Mouse (Mus musculus) kidney, postnatal 0 days (tissue): ENCODE measurements around the gene Vars. TPM values are rescaled to one million over a fixed set of nuclear protein-coding genes. Genes with fewer than 3 reads are reported as not detected.
"Not testable (repeated sequence)": the region's sequence is repeated elsewhere in the genome, so short reads cannot be mapped to it uniquely, and the experiment has no call there.

Experiments used
- ATAC-seq: fragments of 200-750 bp; cut with Nextera tagmentation; replicated peaks from 2 replicates; pipeline ENCODE4 v1.8.0; 2017; ENCODE audit warnings: low read depth, moderate number of reproducible peaks, moderate TSS enrichment, moderate library complexity; ENCODE audit not compliant: low FRiP score
- DNase-seq: peaks from one replicate; pipeline ENCODE4 v3.0.0-alpha.2; 2016; ENCODE audit warnings: low spot score
- H3K27ac ChIP-seq: fragments of 300-500 bp; sonication (generic); 2 replicates; pipeline ENCODE4 v1.5.1; 2014; ENCODE audit warnings: mild to moderate bottlenecking
- H3K27me3 ChIP-seq: fragments of 300-500 bp; sonication (generic); 2 replicates; pipeline ENCODE4 v1.6.1; 2014; ENCODE audit warnings: low read length, mixed read lengths; ENCODE audit not compliant: insufficient read depth
- H3K36me3 ChIP-seq: fragments of 300-500 bp; sonication (generic); 2 replicates; pipeline ENCODE4 v1.6.1; 2014; ENCODE audit warnings: low read length, mixed read lengths; ENCODE audit not compliant: insufficient read depth
- H3K4me1 ChIP-seq: fragments of 300-500 bp; sonication (generic); replicated peaks from 2 replicates; pipeline ENCODE4 v1.6.1; 2014; ENCODE audit warnings: antibody characterized with exemption, low read length, mixed read lengths; ENCODE audit not compliant: insufficient read depth
- H3K4me2 ChIP-seq: fragments of 300-500 bp; sonication (generic); 2 replicates; pipeline ENCODE4 v1.6.1; 2014; ENCODE audit warnings: mild to moderate bottlenecking, low read length, moderate library complexity, mixed read lengths
- H3K4me3 ChIP-seq: fragments of 300-500 bp; sonication (generic); replicated peaks from 2 replicates; pipeline ENCODE4 v1.5.1; 2014; ENCODE audit warnings: low read depth, low read length
- H3K9ac ChIP-seq: fragments of 300-500 bp; sonication (generic); 2 replicates; pipeline ENCODE4 v1.6.1; 2014; ENCODE audit warnings: low read depth, low read length
- H3K9me3 ChIP-seq: fragments of 300-500 bp; sonication (generic); replicated peaks from 2 replicates; pipeline ENCODE4 v1.6.1; 2016; ENCODE audit warnings: low read length, inconsistent platforms, mixed read lengths
- CTCF ChIP-seq: IDR thresholded peaks from 2 replicates; pipeline ENCODE4 v1.5.1; 2016; ENCODE audit warnings: antibody characterized with exemption, low read depth, mild to moderate bottlenecking, moderate library complexity
- WGBS: fragments of 180-500 bp; shearing (Covaris S2); extraction: QIAGEN DNeasy Blood & Tissue Kit; methylation state at CpG from one replicate; pipeline ENCODE4 v1.1.7; 2014; 5-methylcytosine and 5-hydroxymethylcytosine counted together
- polyA plus RNA-seq: library from polyadenylated mRNA; unstranded; fragments of >200 nt; fragmentation: Nextera tagmentation; extraction: Ambion mirVana; gene quantifications from 2 replicates; pipeline ENCODE4 v1.2.1, GENCODE M21; 2015

Gene Vars
- polyA plus RNA-seq, 1 experiment from 2014 or later = 61.3 TPM

- TF ChIP-seq CTCF = no peak
- 81% methylated on average over 3 of the region's 3 CpGs for WGBS
- 0 out of 2 replicates have a peak, but pooled peaks cover 7% of the 10 kb centered on the region for H3K4me1 ChIP-seq
These were observed 44.9 kb upstream of the Vars start for GRCm38 (mm10) chr17:34955884-34956283.

GRCm38 (mm10) chr17:34956340-34956739 lies 44.4 kb upstream of the Vars start:
- Histone ChIP-seq H3K9me3 (no peaks in the 10 kb centered on the region), H3K4me3 (no peak overlapping the region), H3K27ac (no peak overlapping the region), H3K4me1 (0 out of 2 replicates have a peak, but pooled peaks cover 5% of the 10 kb centered on the region), H3K4me2 (no peak overlapping the region), H3K27me3 (no peaks in the 10 kb centered on the region), H3K36me3 (no peaks in the 10 kb centered on the region), H3K9ac (no peak overlapping the region)
- ATAC-seq (no peak), DNase-seq (peak; percentile 84)
- WGBS = 32% methylated on average over 1 of the region's 1 CpGs
- peak; percentile 70 for TF ChIP-seq CTCF

More at GRCm38 (mm10) chr17:34955884-34956283, 44.9 kb upstream of the Vars start:
- no peak for DNase-seq
- H3K4me2 ChIP-seq = no peak overlapping the region
- no peaks in the 10 kb centered on the region for H3K27me3 ChIP-seq
- H3K4me3 ChIP-seq = no peak overlapping the region
- H3K9me3 ChIP-seq = no peaks in the 10 kb centered on the region
- H3K27ac ChIP-seq = no peak overlapping the region
- peaks cover 1% of the 10 kb centered on the region; the same call in 1 of the 2 replicates for H3K36me3 ChIP-seq
- no peak for ATAC-seq
- no peak overlapping the region for H3K9ac ChIP-seq

DNA sequence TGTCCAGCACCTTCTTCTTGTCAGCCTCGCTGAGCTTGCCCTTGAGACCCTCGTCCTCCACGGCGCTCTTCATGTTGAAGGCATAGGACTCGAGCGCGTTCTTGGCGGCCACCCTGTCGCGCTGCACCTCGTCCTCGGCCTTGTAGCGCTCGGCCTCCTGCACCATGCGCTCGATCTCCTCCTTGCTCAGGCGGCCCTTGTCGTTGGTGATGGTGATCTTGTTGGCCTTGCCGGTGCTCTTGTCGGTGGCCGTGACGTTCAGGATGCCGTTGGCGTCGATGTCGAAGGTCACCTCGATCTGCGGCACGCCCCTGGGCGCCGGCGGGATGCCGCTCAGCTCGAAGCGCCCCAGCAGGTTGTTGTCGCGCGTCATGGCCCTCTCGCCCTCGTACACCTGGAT lies 43.5 kb upstream of the Vars start:
- H3K9me3 ChIP-seq, H3K36me3 ChIP-seq, H3K27ac ChIP-seq, H3K4me1 ChIP-seq, H3K9ac ChIP-seq, DNase-seq, H3K27me3 ChIP-seq, ATAC-seq, H3K4me2 ChIP-seq, H3K4me3 ChIP-seq: not testable (repeated sequence)
- 24% methylated on average over 28 of the region's 40 CpGs for WGBS

DNA sequence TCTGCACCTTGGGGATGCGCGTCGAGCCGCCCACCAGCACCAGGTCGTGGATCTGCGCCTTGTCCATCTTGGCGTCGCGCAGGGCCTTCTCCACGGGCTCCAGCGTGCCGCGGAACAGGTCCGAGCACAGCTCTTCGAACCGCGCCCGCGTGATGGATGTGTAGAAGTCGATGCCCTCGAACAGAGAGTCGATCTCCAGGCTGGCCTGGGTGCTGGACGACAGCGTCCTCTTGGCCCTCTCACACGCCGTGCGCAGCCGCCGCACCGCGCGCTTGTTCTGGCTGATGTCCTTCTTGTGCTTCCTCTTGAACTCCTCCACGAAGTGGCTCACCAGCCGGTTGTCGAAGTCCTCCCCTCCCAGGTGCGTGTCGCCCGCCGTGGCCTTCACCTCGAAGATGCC lies 42.8 kb upstream of the Vars start:
- not testable (repeated sequence) for DNase-seq, H3K36me3 ChIP-seq, H3K4me2 ChIP-seq, H3K9ac ChIP-seq, H3K27ac ChIP-seq, H3K9me3 ChIP-seq, ATAC-seq, H3K4me3 ChIP-seq, H3K27me3 ChIP-seq, H3K4me1 ChIP-seq
- 20% methylated on average over 16 of the region's 40 CpGs for WGBS

DNA sequence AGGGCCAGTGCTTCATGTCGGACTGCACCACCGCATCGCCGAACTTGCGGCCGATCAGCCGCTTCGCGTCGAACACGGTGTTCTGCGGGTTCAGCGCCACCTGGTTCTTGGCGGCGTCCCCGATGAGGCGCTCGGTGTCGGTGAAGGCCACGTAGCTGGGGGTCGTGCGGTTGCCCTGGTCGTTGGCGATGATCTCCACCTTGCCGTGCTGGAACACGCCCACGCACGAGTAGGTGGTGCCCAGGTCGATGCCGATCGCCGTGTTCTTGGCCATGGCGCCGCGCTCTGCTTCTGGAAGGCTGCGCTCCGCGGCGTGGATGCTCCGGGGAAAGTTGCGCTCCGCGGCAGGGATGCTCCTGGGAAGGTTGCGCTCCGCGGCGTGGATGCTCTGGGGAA lies 42.1 kb upstream of the Vars start:
- not testable (repeated sequence) for DNase-seq, H3K36me3 ChIP-seq, H3K4me1 ChIP-seq, H3K27me3 ChIP-seq, H3K9me3 ChIP-seq, H3K9ac ChIP-seq
- Histone ChIP-seq H3K4me2 (peak overlapping the region; percentile 48), H3K4me3 (peak overlapping the region; percentile 39; the same call in 1 of the 2 replicates), H3K27ac (peak overlapping the region; percentile 96; the same call in 1 of the 2 replicates)
- ATAC-seq = peak; percentile 22; the same call in 1 of the 2 replicates
- 2% methylated on average over 12 of the region's 47 CpGs for WGBS

DNA sequence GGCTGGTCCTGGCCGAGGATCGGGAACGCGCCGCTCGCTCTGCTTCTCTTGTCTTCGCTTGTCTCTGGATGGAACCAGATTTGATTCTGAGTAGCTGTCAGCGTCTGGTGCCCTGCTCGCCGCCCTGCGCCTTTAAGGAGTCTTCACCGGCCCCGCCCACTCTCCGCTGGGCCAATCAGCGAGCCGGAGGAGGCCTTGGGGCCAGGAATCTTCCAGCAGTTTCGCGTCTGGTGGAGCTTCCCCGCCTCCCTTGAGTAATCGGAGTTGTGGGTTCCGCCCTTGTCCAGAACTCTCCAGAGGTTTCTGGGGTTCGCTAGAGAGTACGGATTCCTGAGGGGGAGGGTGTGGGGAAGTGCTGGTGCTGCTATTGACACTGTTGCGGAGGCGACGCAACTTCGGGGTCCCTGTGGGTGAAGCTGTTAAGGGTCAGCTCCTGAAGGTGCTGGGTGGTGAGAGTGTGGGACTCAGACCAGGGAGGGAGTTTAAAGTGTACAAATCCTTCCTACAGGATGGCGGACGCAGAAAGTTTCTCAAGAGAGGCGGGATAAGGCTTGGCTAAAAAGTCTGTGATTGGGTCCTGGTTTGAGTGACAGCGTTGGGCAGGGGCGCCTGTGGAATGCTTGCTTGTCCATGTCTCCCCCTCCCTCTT lies 41.5 kb upstream of the Vars start, which contains the start of gene Hspa1b:
TSS of gene Hspa1b (minus strand) at position 109 of the 649 bp plus-strand sequence.
- DNase-seq (peak; percentile 97), ATAC-seq (peak; percentile 89)
- H3K9me3 ChIP-seq, H3K27me3 ChIP-seq, H3K36me3 ChIP-seq, H3K4me1 ChIP-seq: not testable (repeated sequence)
- H3K9ac ChIP-seq = peak within 1 kb of the TSS; percentile 43; the same call in 1 of the 2 replicates
- peak within 1 kb of the TSS; percentile 62 for H3K4me2 ChIP-seq
- peak within 1 kb of the TSS; percentile 39 for H3K4me3 ChIP-seq
- under 1% methylated on average over 29 of the region's 32 CpGs for WGBS
- H3K27ac ChIP-seq = peak within 1 kb of the TSS; percentile 96
